Mouse (Mus musculus) midbrain, embryonic 15.5 days (tissue): ENCODE measurements around the gene Btbd9. TPM values are rescaled to one million over a fixed set of nuclear protein-coding genes. Genes with fewer than 3 reads are reported as not detected.

Experiments
- ATAC-seq: fragments of 200-750 bp; cut with Nextera tagmentation; replicated peaks from 2 replicates; pipeline ENCODE4 v1.8.0; 2017; ENCODE audit warnings: moderate TSS enrichment
- H3K27ac ChIP-seq: fragments of 300-500 bp; sonication (generic); 2 replicates; pipeline ENCODE4 v1.5.1; 2015; ENCODE audit warnings: mild to moderate bottlenecking, inconsistent platforms
- H3K27me3 ChIP-seq: fragments of 300-500 bp; sonication (generic); replicated peaks from 2 replicates; pipeline ENCODE4 v1.6.1; 2015; ENCODE audit warnings: inconsistent platforms
- H3K36me3 ChIP-seq: fragments of 300-500 bp; sonication (generic); replicated peaks from 2 replicates; pipeline ENCODE4 v1.6.1; 2015; ENCODE audit warnings: inconsistent platforms
- H3K4me1 ChIP-seq: fragments of 300-500 bp; sonication (generic); 2 replicates; pipeline ENCODE4 v1.6.1; 2015; ENCODE audit warnings: inconsistent platforms
- H3K4me2 ChIP-seq: fragments of 300-500 bp; sonication (generic); 2 replicates; pipeline ENCODE4 v1.6.1; 2015; ENCODE audit warnings: inconsistent platforms, mild to moderate bottlenecking, moderate library complexity
- H3K4me3 ChIP-seq: fragments of 300-500 bp; sonication (generic); 2 replicates; pipeline ENCODE4 v1.5.1; 2015; ENCODE audit warnings: mild to moderate bottlenecking, inconsistent platforms
- H3K9ac ChIP-seq: fragments of 300-500 bp; sonication (generic); 2 replicates; pipeline ENCODE4 v1.6.1; 2015; ENCODE audit warnings: mild to moderate bottlenecking, inconsistent platforms
- H3K9me3 ChIP-seq: fragments of 300-500 bp; sonication (generic); 2 replicates; pipeline ENCODE4 v1.6.1; 2016; ENCODE audit warnings: inconsistent platforms
- WGBS: fragments of 180-500 bp; shearing (Covaris S2); methylation state at CpG from one replicate; pipeline ENCODE4 v1.1.7; 2015; ENCODE audit warnings: mixed read lengths; 5-methylcytosine and 5-hydroxymethylcytosine counted together
- polyA plus RNA-seq: library from polyadenylated mRNA; unstranded; fragments of >200 nt; fragmentation: Nextera tagmentation; extraction: Ambion mirVana; gene quantifications from 2 replicates; pipeline ENCODE4 v1.2.1, GENCODE M21; 2015

The Btbd9 gene
- polyA plus RNA-seq, 1 experiment from 2014 or later: 163 TPM

DNA sequence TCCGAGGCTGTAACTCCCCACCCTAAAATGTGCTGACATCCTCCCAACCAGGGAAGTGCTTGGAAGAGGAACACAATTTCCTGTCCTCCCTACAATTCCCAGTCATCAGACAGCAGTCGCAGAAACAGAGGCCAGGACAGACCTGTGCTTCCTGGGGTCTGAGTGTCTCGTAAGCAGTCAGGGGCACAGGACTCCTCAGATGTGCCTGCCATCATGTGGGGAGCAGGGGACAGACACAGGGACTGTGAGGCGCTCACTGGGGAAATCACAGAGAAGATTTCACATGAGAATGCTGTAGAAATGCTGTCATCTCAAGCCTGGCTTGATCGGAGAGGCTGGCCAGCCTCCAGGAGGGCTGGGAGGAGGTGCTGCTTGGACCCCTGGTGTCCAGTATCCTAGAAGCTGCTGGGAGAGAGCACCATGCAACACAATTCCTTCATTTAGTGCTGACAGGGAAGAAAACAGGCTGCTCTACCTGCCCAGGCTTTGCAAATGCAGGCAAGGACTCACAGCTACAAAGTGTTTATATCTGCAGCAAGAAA is 308.8 kb downstream of the Btbd9 start:
- Histone ChIP-seq H3K36me3 (no peaks in the 10 kb centered on the region), H3K9me3 (no peaks in the 10 kb centered on the region), H3K27me3 (no peaks in the 10 kb centered on the region), H3K4me3 (no peak overlapping the region), H3K4me2 (no peak overlapping the region), H3K4me1 (peaks cover 10% of the 10 kb centered on the region), H3K9ac (no peak overlapping the region), H3K27ac (no peak overlapping the region)
- WGBS: 72% methylated on average over 5 of the region's 5 CpGs
- ATAC-seq: no peak

- 90% methylated on average over 2 of the region's 2 CpGs for whole genome bisulfite sequencing
- no peaks in the 10 kb centered on the region for H3K36me3 ChIP-seq
- no peak overlapping the region for H3K9ac ChIP-seq
- no peak for ATAC-seq
- no peak overlapping the region for H3K4me3 ChIP-seq
- H3K4me1 ChIP-seq: peaks cover 34% of the 10 kb centered on the region
- H3K9me3 ChIP-seq: no peaks in the 10 kb centered on the region
- H3K27me3 ChIP-seq: no peaks in the 10 kb centered on the region
- no peak overlapping the region for H3K4me2 ChIP-seq
- no peak overlapping the region for H3K27ac ChIP-seq
These were observed 312.8 kb downstream of the Btbd9 start for GRCm38 (mm10) chr17:30263535-30263934.

DNA sequence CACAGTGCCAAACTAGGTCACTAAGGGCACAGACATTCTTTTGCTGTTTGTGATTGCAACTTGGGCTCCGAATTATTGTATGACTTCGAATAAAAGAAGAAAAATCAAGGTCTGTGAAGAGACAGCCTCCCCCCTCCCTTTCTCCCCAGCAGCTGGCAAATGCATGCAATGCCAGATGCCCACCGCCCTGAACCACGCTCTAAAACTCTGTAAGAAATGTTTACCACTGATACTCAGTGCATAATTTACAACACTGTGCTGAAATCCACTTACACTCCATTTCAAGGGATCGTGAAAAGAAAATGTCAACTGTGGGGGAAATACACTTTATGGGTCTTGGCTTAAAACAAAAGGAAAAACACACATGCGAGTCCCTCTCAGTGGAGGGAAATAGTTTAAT is 313.3 kb downstream of the Btbd9 start:
- no peak for ATAC-seq
- H3K4me3 ChIP-seq: no peak overlapping the region
- H3K9ac ChIP-seq: no peak overlapping the region
- WGBS: 75% methylated on average over 6 of the region's 6 CpGs
- no peak overlapping the region for H3K27ac ChIP-seq
- H3K4me2 ChIP-seq: no peak overlapping the region
- H3K36me3 ChIP-seq: no peaks in the 10 kb centered on the region
- peaks cover 34% of the 10 kb centered on the region for H3K4me1 ChIP-seq
- no peaks in the 10 kb centered on the region for H3K27me3 ChIP-seq
- H3K9me3 ChIP-seq: no peaks in the 10 kb centered on the region

DNA sequence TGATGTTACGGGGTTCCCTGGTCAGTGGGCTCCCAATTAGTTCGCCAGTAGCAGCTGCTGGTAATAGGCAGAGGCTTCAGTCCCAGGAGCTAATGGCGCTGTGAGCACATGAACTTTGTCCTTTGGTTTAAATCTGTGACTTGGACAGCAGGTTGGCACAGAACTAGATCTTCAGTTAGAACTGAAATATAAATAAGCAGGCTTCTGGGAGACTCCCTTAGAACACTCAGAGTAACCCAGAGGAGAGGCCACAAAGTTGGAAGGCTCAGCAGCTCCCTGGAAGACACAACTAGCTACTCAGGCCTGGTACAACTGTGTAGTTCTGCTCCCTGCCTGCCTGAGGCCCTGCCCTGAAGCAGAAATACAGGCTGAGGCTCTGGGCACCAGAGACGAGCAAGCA is 313.8 kb downstream of the Btbd9 start:
- Histone ChIP-seq H3K4me2 (no peak overlapping the region), H3K4me3 (no peak overlapping the region), H3K4me1 (peaks cover 34% of the 10 kb centered on the region), H3K9me3 (no peaks in the 10 kb centered on the region), H3K9ac (no peak overlapping the region), H3K27ac (0 out of 2 replicates have a peak overlapping the region, but pooled peaks have one; percentile 27), H3K27me3 (no peaks in the 10 kb centered on the region), H3K36me3 (no peaks in the 10 kb centered on the region)
- 57% methylated on average over 4 of the region's 4 CpGs for WGBS
- no peak for ATAC-seq

DNA sequence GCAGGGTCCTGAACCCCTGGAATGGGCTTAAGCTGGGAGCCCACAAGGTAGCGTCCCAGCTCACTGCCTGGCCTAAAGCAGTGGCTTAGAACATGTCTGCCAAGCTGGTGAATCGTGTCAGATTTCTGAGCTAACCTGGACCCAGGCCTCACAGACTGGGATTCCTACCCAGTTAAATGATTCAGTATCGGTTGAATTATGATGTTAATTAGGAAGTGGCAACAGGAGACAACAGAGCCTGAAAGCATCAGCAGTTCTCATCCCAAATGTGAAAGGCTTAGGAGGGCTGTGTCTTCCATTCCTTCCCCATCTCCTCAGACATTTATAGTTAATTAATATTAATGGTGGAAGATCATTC is 314.3 kb downstream of the Btbd9 start:
- H3K4me1 ChIP-seq: peaks cover 35% of the 10 kb centered on the region
- WGBS: 48% methylated on average over 3 of the region's 3 CpGs
- ATAC-seq: no peak

DNA sequence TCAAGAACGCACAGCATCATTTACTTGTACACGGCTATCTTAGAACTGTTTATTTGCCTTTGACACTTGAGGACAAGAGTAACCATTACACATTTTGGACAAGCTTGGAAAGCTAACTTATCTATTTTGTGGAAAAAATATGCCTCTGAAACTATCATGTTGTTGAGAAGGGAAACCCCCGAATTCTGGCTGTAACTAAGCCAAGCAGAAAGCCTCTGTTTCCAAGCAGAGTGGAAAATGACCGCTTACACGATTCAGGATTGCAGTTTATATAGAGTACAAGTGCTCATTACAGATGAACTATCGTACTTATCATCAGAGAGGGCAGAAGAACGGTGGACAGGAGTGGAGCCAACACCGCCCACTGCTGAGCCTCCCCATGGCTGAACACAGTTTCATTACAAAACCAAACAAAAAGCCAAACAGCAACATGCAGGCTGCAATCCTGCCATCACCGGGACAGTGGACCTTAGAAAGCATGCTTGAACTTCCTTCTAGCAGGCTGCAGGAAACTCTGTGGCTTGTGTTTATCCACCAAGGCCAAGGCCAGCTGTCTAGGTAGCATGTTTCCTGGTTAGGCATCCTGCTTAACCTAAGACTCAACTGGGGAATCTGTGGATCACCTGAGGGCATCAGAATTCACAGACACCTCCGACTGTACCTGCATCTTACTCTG is 314.8 kb downstream of the Btbd9 start:
- H3K4me3 ChIP-seq: no peak overlapping the region
- H3K4me2 ChIP-seq: no peak overlapping the region
- 64% methylated on average over 10 of the region's 10 CpGs for WGBS
- H3K9me3 ChIP-seq: no peaks in the 10 kb centered on the region
- H3K27me3 ChIP-seq: no peaks in the 10 kb centered on the region
- no peak for ATAC-seq
- H3K36me3 ChIP-seq: no peaks in the 10 kb centered on the region
- H3K4me1 ChIP-seq: peaks cover 40% of the 10 kb centered on the region
- no peak overlapping the region for H3K27ac ChIP-seq
- H3K9ac ChIP-seq: no peak overlapping the region

More for the DNA sequence above, 314.3 kb downstream of the Btbd9 start:
- Histone ChIP-seq H3K4me3 (no peak overlapping the region), H3K27me3 (no peaks in the 10 kb centered on the region), H3K4me2 (no peak overlapping the region), H3K9me3 (no peaks in the 10 kb centered on the region), H3K36me3 (no peaks in the 10 kb centered on the region), H3K9ac (no peak overlapping the region), H3K27ac (no peak overlapping the region)

DNA sequence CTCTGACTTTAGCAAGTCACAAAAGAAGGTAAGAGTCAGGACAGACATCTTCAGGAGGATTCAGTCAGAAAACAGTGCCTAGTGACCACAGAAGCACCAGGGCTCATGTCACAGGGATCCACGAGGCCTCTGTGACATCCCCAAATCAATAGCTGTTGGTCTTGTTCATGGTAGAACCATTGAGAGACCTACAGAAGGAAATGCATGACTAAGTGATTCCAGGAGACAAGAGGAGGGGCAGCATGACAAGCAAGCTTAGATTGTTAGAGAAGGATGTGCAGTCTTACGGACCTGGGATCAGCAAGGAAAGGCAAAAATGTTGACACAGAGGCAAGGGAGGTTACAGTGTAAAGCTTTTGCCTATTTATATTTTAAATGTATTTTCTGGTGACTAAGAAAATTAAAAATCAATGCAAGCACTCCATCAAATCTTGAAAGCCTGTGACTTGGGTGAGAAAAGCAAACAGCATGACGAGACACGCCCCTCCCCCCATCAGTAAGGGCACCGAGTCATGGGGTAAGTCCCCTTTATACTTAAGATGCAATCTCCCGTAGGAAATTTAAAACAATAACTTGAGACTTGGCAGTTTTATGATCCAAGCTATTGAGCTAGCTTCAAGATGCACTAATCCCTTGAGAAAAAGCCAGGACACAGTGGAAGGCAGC is 315.5 kb downstream of the Btbd9 start:
- Histone ChIP-seq H3K4me1 (peaks cover 46% of the 10 kb centered on the region), H3K9ac (no peak overlapping the region)
- WGBS: 57% methylated on average over 6 of the region's 6 CpGs

DNA sequence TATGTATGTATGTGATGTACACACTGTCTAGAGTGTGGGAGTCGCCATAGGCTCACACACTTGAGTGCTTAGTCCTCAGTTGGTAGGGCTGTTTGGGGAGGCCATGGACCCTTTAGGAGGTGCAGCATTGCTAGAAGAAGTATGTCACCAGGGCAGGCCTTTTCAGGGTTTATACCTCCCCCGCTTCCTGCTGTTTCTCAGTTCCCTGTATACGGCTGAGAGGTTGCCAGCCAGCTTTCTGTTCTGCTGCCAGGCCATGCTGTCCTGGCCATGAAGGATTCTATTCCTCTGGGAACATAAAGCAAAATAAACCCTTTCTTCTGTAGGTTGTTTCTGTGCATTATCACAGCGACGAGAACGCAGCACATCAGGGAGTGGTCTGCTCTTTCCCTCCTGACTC is 316.4 kb downstream of the Btbd9 start:
- Histone ChIP-seq H3K4me3 (no peak overlapping the region), H3K4me1 (peaks cover 48% of the 10 kb centered on the region), H3K9ac (no peak overlapping the region), H3K27me3 (no peaks in the 10 kb centered on the region), H3K27ac (no peak overlapping the region), H3K36me3 (no peaks in the 10 kb centered on the region), H3K9me3 (no peaks in the 10 kb centered on the region), H3K4me2 (no peak overlapping the region)
- ATAC-seq: no peak
- WGBS: 69% methylated on average over 6 of the region's 6 CpGs

More for the DNA sequence above, 315.5 kb downstream of the Btbd9 start:
- Histone ChIP-seq H3K27ac (no peak overlapping the region), H3K9me3 (no peaks in the 10 kb centered on the region), H3K27me3 (no peaks in the 10 kb centered on the region), H3K4me3 (no peak overlapping the region), H3K36me3 (no peaks in the 10 kb centered on the region), H3K4me2 (no peak overlapping the region)
- ATAC-seq: no peak

- no peak overlapping the region for H3K4me2 ChIP-seq
- 63% methylated on average over 4 of the region's 4 CpGs for WGBS
- H3K27ac ChIP-seq: no peak overlapping the region
- no peak overlapping the region for H3K4me3 ChIP-seq
- no peak for ATAC-seq
- H3K27me3 ChIP-seq: no peaks in the 10 kb centered on the region
- H3K9ac ChIP-seq: no peak overlapping the region
- no peaks in the 10 kb centered on the region for H3K9me3 ChIP-seq
- H3K4me1 ChIP-seq: peaks cover 56% of the 10 kb centered on the region
- H3K36me3 ChIP-seq: no peaks in the 10 kb centered on the region
These were observed 317.8 kb downstream of the Btbd9 start for GRCm38 (mm10) chr17:30258480-30258879.

DNA sequence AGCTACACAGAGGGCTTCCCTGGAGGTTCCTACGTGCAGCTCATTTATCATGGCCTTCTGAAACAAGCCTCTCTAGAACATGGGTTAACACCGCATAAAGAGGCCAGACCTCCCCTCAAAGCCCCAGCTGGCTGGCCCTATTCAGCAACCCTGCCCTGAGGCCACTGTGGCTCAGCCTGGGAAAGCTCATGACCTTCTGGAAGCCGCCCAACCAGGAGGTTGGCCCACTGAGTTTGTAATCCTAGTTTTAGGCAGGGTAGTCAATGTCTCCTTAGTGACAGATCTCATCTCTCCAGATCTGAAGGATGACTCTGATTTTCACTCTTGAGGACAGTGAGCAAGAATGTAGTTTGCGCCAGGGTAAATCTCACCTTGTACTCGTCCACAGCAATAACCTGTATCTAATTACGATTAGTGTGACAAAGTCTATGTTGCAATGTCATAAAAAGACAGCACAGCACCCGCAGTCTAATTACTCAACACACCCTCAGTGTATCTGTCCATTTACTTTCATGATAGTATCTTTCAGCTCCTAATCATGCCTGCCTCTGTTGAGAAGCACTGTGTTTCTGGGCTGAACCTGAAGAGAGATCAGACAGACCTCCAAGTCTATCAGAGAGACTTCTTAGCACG is 320.2 kb downstream of the Btbd9 start:
- no peak overlapping the region for H3K4me3 ChIP-seq
- no peak for ATAC-seq
- no peak overlapping the region for H3K4me2 ChIP-seq
- no peaks in the 10 kb centered on the region for H3K27me3 ChIP-seq
- H3K36me3 ChIP-seq: no peaks in the 10 kb centered on the region
- no peak overlapping the region for H3K9ac ChIP-seq
- peaks cover 34% of the 10 kb centered on the region for H3K4me1 ChIP-seq
- H3K9me3 ChIP-seq: no peaks in the 10 kb centered on the region
- WGBS: 64% methylated on average over 8 of the region's 8 CpGs
- peak overlapping the region; percentile 59 for H3K27ac ChIP-seq

GRCm38 (mm10) chr17:30253924-30254323 is 322.4 kb downstream of the Btbd9 start:
- H3K27ac ChIP-seq: no peak overlapping the region
- H3K4me1 ChIP-seq: peaks cover 31% of the 10 kb centered on the region
- H3K9me3 ChIP-seq: no peaks in the 10 kb centered on the region
- 38% methylated on average over 7 of the region's 7 CpGs for whole genome bisulfite sequencing
- no peaks in the 10 kb centered on the region for H3K27me3 ChIP-seq
- no peak for ATAC-seq
- H3K4me2 ChIP-seq: no peak overlapping the region
- no peak overlapping the region for H3K9ac ChIP-seq
- H3K4me3 ChIP-seq: no peak overlapping the region
- no peaks in the 10 kb centered on the region for H3K36me3 ChIP-seq

- 48% methylated on average over 5 of the region's 5 CpGs for WGBS
- Histone ChIP-seq H3K36me3 (no peaks in the 10 kb centered on the region), H3K4me3 (no peak overlapping the region), H3K9me3 (no peaks in the 10 kb centered on the region), H3K4me1 (peaks cover 31% of the 10 kb centered on the region), H3K9ac (no peak overlapping the region), H3K27ac (no peak overlapping the region), H3K4me2 (no peak overlapping the region), H3K27me3 (no peaks in the 10 kb centered on the region)
- no peak for ATAC-seq
These were observed 323.3 kb downstream of the Btbd9 start for GRCm38 (mm10) chr17:30253028-30253427.
